Mouse (Mus musculus) liver, embryonic 15.5 days (tissue): ENCODE results near the gene Batf. TPM values are rescaled to one million over a fixed set of nuclear protein-coding genes. Genes with fewer than 3 reads are reported as not detected.

Experiments
- ATAC-seq: fragments of 200-750 bp; cut with Nextera tagmentation; 2 replicates; pipeline ENCODE4 v1.8.0; 2017; ENCODE audit warnings: moderate number of reproducible peaks, mild to moderate bottlenecking, moderate library complexity; ENCODE audit not compliant: insufficient read depth
- H3K27ac ChIP-seq: fragments of 300-500 bp; sonication (generic); replicated peaks from 2 replicates; pipeline ENCODE4 v1.5.1; 2015; ENCODE audit warnings: mild to moderate bottlenecking, inconsistent platforms
- H3K27me3 ChIP-seq: fragments of 300-500 bp; sonication (generic); 2 replicates; pipeline ENCODE4 v1.6.1; 2015; ENCODE audit warnings: mild to moderate bottlenecking, inconsistent platforms
- H3K36me3 ChIP-seq: fragments of 300-500 bp; sonication (generic); replicated peaks from 2 replicates; pipeline ENCODE4 v1.6.1; 2015; ENCODE audit warnings: moderate library complexity, mild to moderate bottlenecking, inconsistent platforms
- H3K4me1 ChIP-seq: fragments of 300-500 bp; sonication (generic); replicated peaks from 2 replicates; pipeline ENCODE4 v1.6.1; 2015; ENCODE audit warnings: inconsistent platforms
- H3K4me2 ChIP-seq: fragments of 300-500 bp; sonication (generic); 2 replicates; pipeline ENCODE4 v1.6.1; 2015; ENCODE audit warnings: moderate library complexity, mild to moderate bottlenecking, inconsistent platforms
- H3K4me3 ChIP-seq: fragments of 300-500 bp; sonication (generic); replicated peaks from 2 replicates; pipeline ENCODE4 v1.5.1; 2015; ENCODE audit warnings: mild to moderate bottlenecking, inconsistent platforms
- H3K9ac ChIP-seq: fragments of 300-500 bp; sonication (generic); 2 replicates; pipeline ENCODE4 v1.6.1; 2015; ENCODE audit warnings: moderate library complexity, mild to moderate bottlenecking, inconsistent platforms
- H3K9me3 ChIP-seq: fragments of 300-500 bp; sonication (generic); replicated peaks from 2 replicates; pipeline ENCODE4 v1.6.1; 2016; ENCODE audit warnings: inconsistent platforms
- WGBS: fragments of 180-500 bp; shearing (Covaris S2); methylation state at CpG from one replicate; pipeline ENCODE4 v1.1.7; 2015; ENCODE audit warnings: mixed read lengths; ENCODE audit not compliant: insufficient replicate concordance; 5-methylcytosine and 5-hydroxymethylcytosine counted together
- polyA plus RNA-seq: library from polyadenylated mRNA; unstranded; fragments of >200 nt; fragmentation: Nextera tagmentation; extraction: Ambion mirVana; gene quantifications from 2 replicates; pipeline ENCODE4 v1.2.1, GENCODE M21; 2015

Gene Batf
- polyA plus RNA-seq, 1 experiment from 2014 or later: 4.4 TPM

DNA sequence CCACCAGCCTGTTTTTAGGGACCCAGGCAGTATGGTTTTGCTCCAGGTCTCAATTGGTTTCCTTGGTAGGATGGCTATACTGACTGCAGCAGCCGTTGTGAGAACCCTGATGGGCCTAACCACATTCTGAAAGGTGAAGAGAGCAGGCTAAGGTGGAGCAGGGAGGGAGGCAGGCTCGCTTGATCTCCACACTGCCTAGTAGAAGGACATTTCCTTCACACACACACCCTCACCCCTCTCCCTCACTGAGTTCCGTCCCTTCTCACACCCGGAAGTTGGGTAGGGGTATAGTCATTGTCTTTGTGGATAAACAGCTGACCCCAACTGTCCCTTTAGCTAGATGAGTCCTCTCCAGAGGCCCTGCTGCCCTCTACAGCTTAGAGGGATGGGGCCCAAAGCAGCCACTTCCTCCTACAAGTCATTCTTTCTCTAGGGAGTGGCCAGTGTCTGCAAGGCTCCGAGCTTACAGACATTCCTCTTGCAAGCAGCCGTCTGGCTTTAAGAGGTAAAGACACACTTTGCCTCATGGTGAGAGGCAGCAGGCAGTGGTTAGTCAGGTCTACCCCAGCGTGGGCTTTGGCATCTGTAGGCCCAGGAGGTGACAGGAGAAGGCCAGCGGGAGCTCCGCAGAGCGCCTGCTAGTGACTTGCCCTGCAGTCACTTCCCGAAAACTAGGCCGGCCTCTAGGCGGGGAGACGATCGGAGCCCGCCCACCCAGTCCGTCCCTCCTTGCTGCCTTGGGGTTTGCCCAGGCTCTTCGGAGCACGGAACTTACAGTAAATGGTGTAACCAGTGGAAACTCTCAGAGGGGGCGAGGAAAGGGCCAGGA, 18.7 kb downstream of the Batf start:
- H3K4me2 ChIP-seq: peak overlapping the region; percentile 79
- H3K4me1 ChIP-seq: peaks cover 23% of the 10 kb centered on the region
- H3K9me3 ChIP-seq: no peaks in the 10 kb centered on the region
- no peaks in the 10 kb centered on the region for H3K36me3 ChIP-seq
- peak overlapping the region; percentile 75 for H3K27ac ChIP-seq
- H3K27me3 ChIP-seq: 0 out of 2 replicates have a peak, but pooled peaks cover 7% of the 10 kb centered on the region
- 4% methylated on average over 20 of the region's 20 CpGs for WGBS
- ATAC-seq: peak; percentile 84
- peak overlapping the region; percentile 49 for H3K9ac ChIP-seq
- H3K4me3 ChIP-seq: peak overlapping the region; percentile 50

DNA sequence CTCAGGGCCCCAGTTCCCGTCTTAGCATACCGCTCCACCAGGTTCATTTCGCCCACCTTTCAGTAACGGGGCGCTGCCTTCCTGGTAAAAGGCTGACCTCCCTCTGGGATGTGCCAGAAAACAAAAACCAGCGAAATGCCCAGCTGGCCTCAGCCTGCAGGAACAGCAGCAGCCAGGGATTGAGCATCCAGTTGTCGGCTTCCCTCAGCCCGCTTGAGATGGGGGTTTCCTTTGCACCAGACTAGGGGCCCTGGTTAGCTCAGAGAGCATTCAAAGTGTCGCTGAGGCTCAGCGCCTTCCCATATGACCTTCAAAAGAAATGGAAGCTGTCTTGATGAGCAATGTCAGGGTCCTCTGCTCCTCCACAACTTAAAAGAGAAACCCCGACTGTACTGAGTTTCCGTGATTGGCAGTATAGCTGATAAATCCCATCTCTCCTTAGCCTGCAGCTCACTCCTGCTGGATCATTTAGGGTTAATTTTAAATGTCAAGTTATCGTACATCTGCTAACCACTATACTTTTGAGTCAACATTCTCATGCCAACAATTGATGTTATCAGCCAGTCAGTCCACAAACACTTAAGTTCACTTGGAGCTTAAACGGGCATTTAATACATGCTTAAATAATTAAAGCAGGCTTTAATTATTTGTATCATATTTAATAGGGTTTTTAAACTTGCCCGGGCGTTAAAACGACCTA, 19.5 kb downstream of the Batf start:
- H3K4me1 ChIP-seq: peaks cover 23% of the 10 kb centered on the region
- 14% methylated on average over 17 of the region's 17 CpGs for WGBS
- H3K4me2 ChIP-seq: peak overlapping the region; percentile 79
- no peaks in the 10 kb centered on the region for H3K36me3 ChIP-seq
- peak overlapping the region; percentile 49 for H3K9ac ChIP-seq
- H3K4me3 ChIP-seq: peak overlapping the region; percentile 50
- H3K27me3 ChIP-seq: 0 out of 2 replicates have a peak, but pooled peaks cover 7% of the 10 kb centered on the region
- peak overlapping the region; percentile 75 for H3K27ac ChIP-seq
- no peak for ATAC-seq
- no peaks in the 10 kb centered on the region for H3K9me3 ChIP-seq

DNA sequence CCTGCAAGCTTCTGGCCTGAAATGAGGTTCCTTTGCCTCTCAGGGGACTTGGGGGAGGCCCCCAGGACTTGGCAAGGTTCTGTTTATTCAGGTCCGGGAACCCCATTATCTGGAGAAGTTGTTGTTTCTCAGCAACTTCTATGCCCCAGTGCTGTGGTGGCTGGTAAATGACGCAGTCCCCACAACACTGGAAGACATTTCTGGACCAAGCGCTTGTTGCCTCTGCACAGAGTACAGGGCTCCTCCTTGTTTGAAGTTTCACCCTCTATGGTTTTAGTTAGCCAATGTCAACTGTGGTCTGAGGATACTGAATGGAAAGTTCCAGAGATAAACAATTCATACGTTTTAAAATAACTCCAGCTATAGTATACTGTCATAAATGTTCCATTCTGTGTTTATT, 20.4 kb downstream of the Batf start:
- no peak overlapping the region for H3K9ac ChIP-seq
- 71% methylated on average over 4 of the region's 4 CpGs for WGBS

DNA sequence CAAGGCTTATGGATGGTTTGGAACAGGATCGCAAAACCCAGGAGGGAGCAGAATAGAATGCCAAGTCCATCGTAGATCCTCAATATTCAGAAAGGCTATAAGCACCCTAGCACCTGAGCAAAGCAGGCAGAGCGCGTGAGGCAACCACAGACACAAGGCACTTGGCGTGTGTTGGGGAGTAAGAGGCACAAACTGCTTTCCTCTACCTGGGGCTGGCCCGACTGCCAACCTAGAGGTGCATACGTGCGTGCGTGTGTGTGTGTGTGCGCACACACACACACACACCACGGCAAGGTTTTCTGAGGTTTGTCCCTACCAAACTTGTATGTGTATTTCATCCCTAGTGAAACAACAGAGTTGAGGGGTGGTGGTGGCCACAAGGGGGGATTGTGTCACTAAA, 20.9 kb downstream of the Batf start:
- no peak for ATAC-seq

More for the DNA sequence above, 20.4 kb downstream of the Batf start:
- Histone ChIP-seq H3K9me3 (no peaks in the 10 kb centered on the region), H3K4me1 (peaks cover 23% of the 10 kb centered on the region), H3K27me3 (0 out of 2 replicates have a peak, but pooled peaks cover 7% of the 10 kb centered on the region), H3K4me2 (no peak overlapping the region), H3K4me3 (no peak overlapping the region), H3K36me3 (no peaks in the 10 kb centered on the region), H3K27ac (no peak overlapping the region)
- ATAC-seq: no peak

DNA sequence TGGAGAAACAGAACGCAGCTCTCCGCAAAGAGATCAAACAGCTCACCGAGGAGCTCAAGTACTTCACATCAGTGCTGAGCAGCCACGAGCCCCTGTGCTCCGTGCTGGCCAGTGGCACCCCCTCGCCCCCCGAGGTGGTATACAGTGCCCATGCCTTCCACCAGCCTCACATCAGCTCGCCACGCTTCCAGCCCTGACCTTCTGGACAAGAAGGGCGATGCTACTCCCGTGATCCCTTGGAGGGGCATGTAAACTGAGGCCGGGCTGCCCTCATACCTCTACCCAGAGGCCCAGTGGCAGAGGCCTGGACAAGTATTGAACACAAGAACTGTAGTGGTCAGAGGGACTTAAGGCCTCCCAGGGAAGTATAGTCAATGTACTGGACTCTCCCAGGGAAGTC, 22.1 kb downstream of the Batf start:
- no peaks in the 10 kb centered on the region for H3K9me3 ChIP-seq
- 70% methylated on average over 12 of the region's 12 CpGs for WGBS
- H3K27me3 ChIP-seq: 0 out of 2 replicates have a peak, but pooled peaks cover 7% of the 10 kb centered on the region
- no peak for ATAC-seq
- H3K4me1 ChIP-seq: peaks cover 23% of the 10 kb centered on the region
- H3K36me3 ChIP-seq: no peaks in the 10 kb centered on the region
- no peak overlapping the region for H3K27ac ChIP-seq
- H3K9ac ChIP-seq: no peak overlapping the region
- H3K4me2 ChIP-seq: no peak overlapping the region
- H3K4me3 ChIP-seq: no peak overlapping the region

More for the DNA sequence above, 20.9 kb downstream of the Batf start:
- H3K36me3 ChIP-seq: no peaks in the 10 kb centered on the region
- no peak overlapping the region for H3K4me3 ChIP-seq
- 0 out of 2 replicates have a peak, but pooled peaks cover 7% of the 10 kb centered on the region for H3K27me3 ChIP-seq
- peaks cover 23% of the 10 kb centered on the region for H3K4me1 ChIP-seq
- WGBS: 76% methylated on average over 11 of the region's 11 CpGs
- H3K9me3 ChIP-seq: no peaks in the 10 kb centered on the region
- H3K27ac ChIP-seq: no peak overlapping the region
- no peak overlapping the region for H3K4me2 ChIP-seq
- no peak overlapping the region for H3K9ac ChIP-seq

DNA sequence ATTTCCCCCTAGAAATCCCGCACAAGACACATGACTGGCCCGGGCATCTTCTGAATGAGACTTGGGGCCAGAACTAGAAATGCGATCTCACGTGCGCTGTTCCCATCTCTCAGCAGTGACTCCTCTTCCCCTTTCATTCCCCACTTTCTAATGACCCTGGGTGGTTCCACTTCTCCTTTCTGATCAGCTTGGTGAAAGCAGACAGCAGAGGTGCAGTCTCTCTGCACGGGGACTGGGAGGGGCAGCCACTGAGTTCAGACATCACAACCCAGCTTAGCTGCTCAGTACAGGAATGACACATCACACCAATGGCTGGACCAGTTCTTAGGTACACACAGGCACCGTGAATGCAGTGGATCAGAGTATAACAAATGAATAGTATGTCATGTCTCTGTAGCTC, 24.2 kb downstream of the Batf start:
- no peaks in the 10 kb centered on the region for H3K9me3 ChIP-seq
- no peak overlapping the region for H3K4me3 ChIP-seq
- ATAC-seq: no peak
- 41% methylated on average over 7 of the region's 7 CpGs for WGBS
- no peak overlapping the region for H3K27ac ChIP-seq
- 0 out of 2 replicates have a peak, but pooled peaks cover 7% of the 10 kb centered on the region for H3K27me3 ChIP-seq
- no peaks in the 10 kb centered on the region for H3K36me3 ChIP-seq
- no peak overlapping the region for H3K4me2 ChIP-seq
- peaks cover 7% of the 10 kb centered on the region for H3K4me1 ChIP-seq
- no peak overlapping the region for H3K9ac ChIP-seq

DNA sequence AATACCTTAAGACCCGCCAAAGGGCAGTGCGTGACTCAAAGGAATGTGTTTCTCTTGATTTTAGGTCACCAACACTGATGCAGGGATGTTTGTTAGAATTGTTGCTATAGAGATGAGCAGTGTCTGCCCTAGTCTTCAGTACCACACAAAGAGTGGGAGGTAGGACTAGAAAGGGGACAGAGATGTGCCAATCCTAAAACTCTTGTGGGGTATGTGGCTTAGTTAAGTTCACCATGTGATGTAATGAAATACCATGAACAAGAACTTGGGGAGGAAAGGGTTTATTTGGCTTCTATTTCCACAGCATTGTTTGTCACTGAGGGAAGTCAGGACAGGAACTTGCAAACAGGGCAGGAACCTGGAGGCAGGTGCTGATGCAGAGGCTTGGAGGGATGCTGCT, 26.1 kb downstream of the Batf start:
- Histone ChIP-seq H3K4me1 (no peaks in the 10 kb centered on the region), H3K9ac (no peak overlapping the region), H3K4me3 (no peak overlapping the region), H3K9me3 (no peaks in the 10 kb centered on the region), H3K36me3 (no peaks in the 10 kb centered on the region), H3K27ac (no peak overlapping the region), H3K4me2 (no peak overlapping the region), H3K27me3 (no peaks in the 10 kb centered on the region)
- WGBS: 61% methylated on average over 2 of the region's 2 CpGs
- ATAC-seq: no peak

DNA sequence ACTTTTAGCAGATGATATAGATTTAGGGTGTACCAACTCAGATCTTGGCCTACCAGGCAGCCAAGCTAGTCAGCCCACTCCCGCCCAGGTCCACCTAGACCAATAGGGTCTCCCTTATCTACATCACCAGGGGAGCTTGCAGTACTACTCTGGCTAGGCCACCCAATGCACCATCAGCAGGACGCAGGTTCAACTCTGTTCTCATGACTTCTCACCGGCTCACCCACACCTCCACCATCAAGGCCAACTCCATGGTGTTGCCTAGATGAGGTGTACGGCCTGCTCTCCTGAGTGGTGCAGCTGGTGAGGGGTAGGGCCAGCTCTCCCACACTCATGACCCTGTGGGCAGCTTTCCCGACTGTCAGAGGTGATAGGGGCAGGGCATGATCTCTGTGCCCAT, 27.7 kb downstream of the Batf start:
- 70% methylated on average over 5 of the region's 5 CpGs for WGBS
- H3K4me1 ChIP-seq: no peaks in the 10 kb centered on the region
- ATAC-seq: no peak
- H3K9me3 ChIP-seq: no peaks in the 10 kb centered on the region
- no peak overlapping the region for H3K27ac ChIP-seq
- H3K9ac ChIP-seq: no peak overlapping the region
- H3K27me3 ChIP-seq: no peaks in the 10 kb centered on the region
- no peak overlapping the region for H3K4me3 ChIP-seq
- no peaks in the 10 kb centered on the region for H3K36me3 ChIP-seq
- H3K4me2 ChIP-seq: no peak overlapping the region

DNA sequence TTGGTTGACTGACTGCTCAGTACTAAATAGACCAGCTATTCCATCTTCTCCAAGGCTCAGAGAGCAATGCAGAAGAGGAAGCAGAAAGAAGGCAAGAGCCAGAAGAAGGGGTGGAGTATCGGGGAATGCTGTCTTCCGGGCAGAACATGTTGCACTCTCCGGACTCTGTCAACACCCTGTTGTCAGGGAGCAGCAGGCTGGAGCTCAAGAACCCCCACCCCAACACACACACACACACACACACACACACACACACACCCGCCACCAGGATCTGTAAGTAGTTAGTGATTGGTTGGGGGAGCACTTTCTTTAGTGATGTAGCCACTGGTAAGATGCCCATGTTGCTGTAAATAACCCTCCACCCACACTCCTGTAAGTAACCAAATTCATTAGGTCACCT, 38.8 kb downstream of the Batf start:
- H3K36me3 ChIP-seq: no peaks in the 10 kb centered on the region
- no peaks in the 10 kb centered on the region for H3K4me1 ChIP-seq
- no peak overlapping the region for H3K4me3 ChIP-seq
- H3K9me3 ChIP-seq: no peaks in the 10 kb centered on the region
- no peak overlapping the region for H3K4me2 ChIP-seq
- no peak overlapping the region for H3K27ac ChIP-seq
- 45% methylated on average over 4 of the region's 4 CpGs for WGBS
- no peak overlapping the region for H3K9ac ChIP-seq
- no peak for ATAC-seq
- no peaks in the 10 kb centered on the region for H3K27me3 ChIP-seq

DNA sequence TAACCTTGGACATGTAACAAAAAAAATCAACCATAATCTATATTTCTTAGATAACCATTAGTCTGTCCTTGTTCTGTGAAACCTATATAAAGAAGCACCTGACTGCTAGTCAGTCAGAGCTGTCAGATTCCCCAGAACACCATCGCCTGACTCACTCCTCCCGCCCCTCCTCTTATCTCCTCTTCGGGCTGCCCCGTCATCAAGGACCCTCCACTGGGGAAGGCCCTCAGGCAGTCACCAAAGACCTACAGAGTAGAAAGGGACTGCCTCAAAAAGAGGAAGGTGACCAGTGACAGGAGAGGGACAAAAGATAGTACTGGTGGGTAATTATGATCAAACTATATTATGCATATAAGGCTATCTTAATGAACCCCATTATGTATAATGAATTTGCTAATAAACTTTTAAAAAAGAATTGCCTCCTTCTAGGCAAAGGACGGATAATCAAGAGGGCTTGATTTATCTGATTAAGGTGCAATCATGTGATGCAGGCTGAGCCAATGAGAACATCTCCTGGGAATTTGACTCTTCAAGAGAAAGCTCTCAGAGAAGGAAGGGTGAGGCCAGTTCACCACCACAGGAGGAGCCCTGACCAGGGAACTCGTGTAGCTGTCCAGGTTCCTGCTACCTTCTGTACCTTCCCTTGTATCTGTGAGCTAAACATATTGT, 40.4 kb downstream of the Batf start:
- WGBS: 22% methylated on average over 6 of the region's 6 CpGs
- H3K27me3 ChIP-seq: no peaks in the 10 kb centered on the region
- no peak overlapping the region for H3K4me3 ChIP-seq
- no peaks in the 10 kb centered on the region for H3K4me1 ChIP-seq
- no peak overlapping the region for H3K4me2 ChIP-seq
- no peak overlapping the region for H3K27ac ChIP-seq
- ATAC-seq: no peak
- H3K36me3 ChIP-seq: no peaks in the 10 kb centered on the region
- no peaks in the 10 kb centered on the region for H3K9me3 ChIP-seq
- no peak overlapping the region for H3K9ac ChIP-seq

DNA sequence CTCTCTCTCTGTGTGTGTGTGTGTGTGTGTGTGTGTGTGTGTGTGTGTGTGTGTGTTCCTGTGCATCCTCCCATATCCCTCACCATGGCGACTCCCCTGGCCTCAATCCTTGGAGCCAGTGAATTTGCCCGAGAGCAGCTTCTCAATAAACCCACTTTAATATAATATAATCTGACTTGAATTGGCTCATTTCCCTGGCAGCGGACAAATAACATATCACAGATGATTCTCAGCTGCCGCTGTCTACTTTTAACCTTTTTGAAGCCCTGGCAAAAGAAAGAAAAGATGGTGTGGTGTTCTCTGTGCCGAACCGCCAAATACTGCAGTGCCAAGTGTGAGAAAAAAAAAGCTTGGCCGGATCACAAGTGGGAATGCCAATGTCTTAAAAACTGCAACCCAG, 41.7 kb downstream of the Batf start:
- no peaks in the 10 kb centered on the region for H3K9me3 ChIP-seq
- H3K36me3 ChIP-seq: no peaks in the 10 kb centered on the region
- H3K27ac ChIP-seq: no peak overlapping the region
- no peak overlapping the region for H3K4me3 ChIP-seq
- ATAC-seq: no peak
- 68% methylated on average over 7 of the region's 7 CpGs for WGBS
- no peaks in the 10 kb centered on the region for H3K4me1 ChIP-seq
- H3K4me2 ChIP-seq: no peak overlapping the region
- no peaks in the 10 kb centered on the region for H3K27me3 ChIP-seq
- H3K9ac ChIP-seq: no peak overlapping the region
